Mouse (Mus musculus): ENCODE measurements around the gene Dennd6a.

- TF ChIP-seq CTCF (conservative IDR thresholded peaks at IDR 0.05; ENCODE audit: insufficient read depth, insufficient read length, low read depth, low read length) = no peak
- no peak for TF ChIP-seq POLR2A (IDR thresholded peaks at IDR 0.05; ENCODE audit: low read depth, low read length)
Observed at GRCm38 (mm10) chr14:26660233-26660632, 86.6 kb downstream of the Dennd6a start.

All from kidney, adult 2 months (tissue).